Mouse (Mus musculus) B cell, adult 67 days (primary cell): ENCODE measurements around the gene Asb10. TPM values are rescaled to one million over a fixed set of nuclear protein-coding genes. Genes with fewer than 3 reads are reported as not detected.

ENCODE experiments used
- total RNA-seq, 2 experiments: library from RNA; stranded (reverse); gene quantifications; 4 replicates each; pipeline ENCODE4 v1.2.4; 2023

Asb10 gene
- total RNA-seq: not detected

GRCm38 (mm10) chr5:24540387-24541143, at the start of gene Asb10:
Asb10 (minus strand) TSS chr5:24540978.

GRCm38 (mm10) chr5:24586547-24587199, 45.9 kb upstream of the Asb10 start, which contains the start of gene Chpf2:
Chpf2 (plus strand) TSS chr5:24586741.

GRCm38 (mm10) chr5:24577183-24577929, 36.6 kb upstream of the Asb10 start, which contains the start of gene Abcf2:
Abcf2 (minus strand) TSS chr5:24577467.

GRCm38 (mm10) chr5:24556709-24557108, 15.9 kb upstream of the Asb10 start, which contains the start of gene 4931409K22Rik:
4931409K22Rik (minus strand) TSS chr5:24556809.

GRCm38 (mm10) chr5:24526889-24527230, 13.9 kb downstream of the Asb10 start, which contains the start of gene Gbx1:
Gbx1 (minus strand) TSS chr5:24527202.

Other genes with a start within 250 kb of the Asb10 start
- gene Kcnh2, start 189.4 kb downstream of the Asb10 start, total RNA-seq: not detected
- gene Nos3, start 176.2 kb downstream of the Asb10 start, total RNA-seq: under 1 TPM in 1 of 2 experiments, not detected in 1; 0.17 TPM
- not detected for gene Atg9b, start 148.8 kb downstream of the Asb10 start, total RNA-seq
- gene Abcb8, start 147.3 kb downstream of the Asb10 start, total RNA-seq: 10 to 100 TPM; 23.0 to 33.8 TPM
- under 1 TPM; 0.59 to 0.84 TPM for gene Asic3, start 127.6 kb downstream of the Asb10 start, total RNA-seq
- 10 to 100 TPM; 33.0 to 36.2 TPM for gene Cdk5, start 117.4 kb downstream of the Asb10 start, total RNA-seq
- 10 to 100 TPM; 70.9 to 75.1 TPM for gene Slc4a2, start 117.1 kb downstream of the Asb10 start, total RNA-seq
- gene Fastk, start 95.7 kb downstream of the Asb10 start, total RNA-seq: 100 to 1,000 TPM in 1 of 2 experiments, 10 to 100 TPM in 1; 93.3 to 105 TPM
- 10 to 100 TPM; 23.3 to 34.4 TPM for gene Tmub1, start 93.1 kb downstream of the Asb10 start, total RNA-seq
- 10 to 100 TPM; 49.4 to 52.4 TPM for gene Agap3, start 88.8 kb downstream of the Asb10 start, total RNA-seq
- not detected for gene Gbx1, start 13.8 kb downstream of the Asb10 start, total RNA-seq
- not detected for gene 4931409K22Rik, start 15.8 kb upstream of the Asb10 start, total RNA-seq
- gene Abcf2, start 36.5 kb upstream of the Asb10 start, total RNA-seq: 10 to 100 TPM; 41.9 to 44.9 TPM
- 10 to 100 TPM; 38.5 to 41.1 TPM for gene Chpf2, start 45.8 kb upstream of the Asb10 start, total RNA-seq
- gene Smarcd3, start 83.4 kb upstream of the Asb10 start, total RNA-seq: under 1 TPM in 1 of 2 experiments, not detected in 1; 0.70 TPM
- gene Nub1, start 144.6 kb upstream of the Asb10 start, total RNA-seq: 10 to 100 TPM; 80.1 to 87.4 TPM
- gene Wdr86, start 189.7 kb upstream of the Asb10 start, total RNA-seq: not detected
- not detected for gene Crygn, start 217.0 kb upstream of the Asb10 start, total RNA-seq